Mouse (Mus musculus) 416B (cell line): Measurements from ENCODE around the gene Serpina3a.

Source experiments
- DNase-seq: peaks from one replicate; pipeline ENCODE4 v3.0.0; 2011; ENCODE audit warnings: low read depth

The Serpina3a gene

DNA sequence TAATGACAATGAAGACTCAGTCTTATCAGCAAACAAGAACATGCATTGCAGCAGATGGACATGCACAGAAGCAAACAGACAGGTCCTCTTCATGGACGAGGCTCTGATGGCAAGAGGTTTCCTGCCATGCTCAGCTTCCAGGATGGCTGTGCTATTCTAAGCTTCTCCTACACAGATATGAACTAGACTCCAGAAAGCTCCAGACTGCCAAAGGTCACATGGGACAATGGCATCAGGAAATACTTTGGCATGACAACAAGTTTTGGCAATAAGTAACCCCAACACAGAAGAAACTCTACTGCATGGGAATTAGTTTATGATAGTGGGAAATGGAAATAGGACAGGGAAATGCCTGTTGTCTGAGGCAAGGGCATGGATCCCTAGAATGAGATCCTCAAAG is 30.8 kb downstream of the Serpina3a start:
- DNase-seq = no peak

GRCm38 (mm10) chr12:104145571-104145970 is 33.0 kb downstream of the Serpina3a start:
- DNase-seq = no peak

DNA sequence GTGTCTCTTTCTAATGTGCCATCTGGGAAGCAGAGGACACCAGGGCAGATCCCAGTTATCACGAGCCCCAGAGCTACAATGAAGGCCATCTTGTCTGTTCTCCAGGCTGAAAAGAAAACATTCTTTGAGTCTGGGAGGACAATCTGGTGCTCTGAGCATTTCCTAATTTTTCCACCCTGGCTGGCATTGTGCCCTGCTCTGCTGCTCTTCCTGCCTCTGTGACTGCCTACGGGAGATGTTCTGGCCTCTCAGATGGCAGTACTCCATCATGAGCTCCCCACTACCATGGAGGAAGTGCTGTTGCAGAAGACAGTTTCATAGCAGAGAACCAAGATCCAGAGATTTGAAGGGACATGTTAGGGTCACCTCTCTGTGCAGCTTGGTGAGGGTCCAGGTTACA is 39.5 kb downstream of the Serpina3a start:
- DNase-seq = no peak

DNA sequence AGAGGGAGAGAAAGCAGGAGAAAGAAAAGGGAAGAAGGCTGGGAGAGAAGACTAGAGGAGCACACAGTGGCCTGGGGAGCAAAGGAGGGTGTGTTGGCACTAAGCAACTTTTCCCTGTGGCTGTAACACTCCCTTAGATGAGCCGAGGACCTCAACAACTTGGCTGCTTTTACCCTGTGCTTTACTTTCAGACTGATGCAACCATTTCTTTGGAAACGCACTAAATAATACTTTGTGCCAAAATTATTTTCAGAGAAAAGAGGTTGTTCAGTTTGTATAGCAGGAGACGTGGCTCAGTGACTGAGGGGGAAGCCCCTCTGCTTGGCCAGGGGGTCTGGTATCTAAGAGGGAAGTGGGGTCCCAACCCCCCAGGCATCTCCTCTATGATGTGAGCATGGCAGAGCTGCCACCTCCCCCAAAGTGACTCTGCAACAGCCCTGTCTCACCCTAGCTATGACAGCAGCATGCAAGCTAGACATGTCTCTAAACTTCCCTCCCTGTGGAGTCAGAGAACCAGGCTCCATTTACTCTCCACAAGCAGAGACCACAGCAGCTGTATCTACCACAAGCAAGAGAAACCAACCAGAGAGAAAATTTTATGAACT is 40.6 kb downstream of the Serpina3a start:
- DNase-seq = no peak

GRCm38 (mm10) chr12:104153656-104154055 is 41.1 kb downstream of the Serpina3a start, which contains the start of gene Serpina3c:
Gene Serpina3c, minus strand, starts transcription at chr12:104153870.
- DNase-seq = no peak
